16 mouse cellular contexts compared by ENCODE assay signal in genomic region chr3:38585509-38585908, GRCm38 (mm10).
DNase-seq lines count a peak whose midpoint lies in the region; ATAC-seq and TF ChIP-seq lines count a peak whose summit lies in the region.
"Had no signal": no experiment of that assay in that cellular context is flagged by ENCODE, and none has a peak within 500 bp of the region (broad histone marks: within the 10 kb centered on the region; RNA-seq: fewer than 3 reads in every experiment).

No protein-coding gene starts in this region.

- WGBS in embryonic facial prominence, embryonic 11.5 days: 80% methylated on average over 5 of the region's 5 CpGs
- WGBS in embryonic facial prominence, embryonic 10.5 days: 78% methylated on average over 5 of the region's 5 CpGs
- 54% methylated on average over 5 of the region's 5 CpGs for WGBS in lung, embryonic 14.5 days
- WGBS in lung, adult 2 months: 66% methylated on average over 5 of the region's 5 CpGs

- no peak for TF ChIP-seq CTCF in lung, embryonic 14.5 days (IDR thresholded peaks at IDR 0.05; ENCODE audit: low read depth)
- TF ChIP-seq CTCF in lung, adult 2 months (IDR thresholded peaks at IDR 0.05; ENCODE audit: insufficient read depth, low read length): no peak
- no peak for TF ChIP-seq CTCF in gastrocnemius, adult 2 months (IDR thresholded peaks at IDR 0.05)

- H3K36me3 ChIP-seq in embryonic facial prominence, embryonic 11.5 days (replicated peaks; ENCODE audit: control insufficient read depth, insufficient read depth, low read depth, low read length): no peaks in the 10 kb centered on the region
- no peaks in the 10 kb centered on the region for H3K36me3 ChIP-seq in embryonic facial prominence, embryonic 10.5 days (replicated peaks)
- H3K36me3 ChIP-seq in lung, embryonic 14.5 days (ENCODE audit: insufficient read depth): no peaks in the 10 kb centered on the region
- H3K36me3 ChIP-seq: forebrain, embryonic 15.5 days; hindbrain, embryonic 13.5 days had no signal

- H3K9ac ChIP-seq in embryonic facial prominence, embryonic 11.5 days (replicated peaks; ENCODE audit: low read length): no peak overlapping the region
- H3K9ac ChIP-seq in lung, embryonic 14.5 days: no peak overlapping the region
- H3K9ac ChIP-seq: forebrain, embryonic 15.5 days; hindbrain, embryonic 13.5 days had no signal

- intact Hi-C loops in gastrocnemius, adult 2 months (cut with DNase I): no loop called here

- ATAC-seq in embryonic facial prominence, embryonic 11.5 days (replicated peaks; ENCODE audit: insufficient number of reproducible peaks, low FRiP score, low TSS enrichment, low read depth): no peak
- ATAC-seq in lung, embryonic 14.5 days (ENCODE audit: insufficient read depth): no peak
- ATAC-seq: forebrain, embryonic 15.5 days; hindbrain, postnatal 0 days had no signal

- H3K27me3 ChIP-seq in embryonic facial prominence, embryonic 11.5 days (ENCODE audit: control insufficient read depth, insufficient read depth, low read length): no peaks in the 10 kb centered on the region
- no peaks in the 10 kb centered on the region for H3K27me3 ChIP-seq in embryonic facial prominence, embryonic 10.5 days (replicated peaks; ENCODE audit: low read depth, poor library complexity, severe bottlenecking)
- H3K27me3 ChIP-seq in lung, embryonic 14.5 days (ENCODE audit: insufficient read depth, low read length): no peaks in the 10 kb centered on the region
- H3K27me3 ChIP-seq: forebrain, embryonic 15.5 days; hindbrain, embryonic 13.5 days had no signal

- no peak overlapping the region for H3K4me3 ChIP-seq in embryonic facial prominence, embryonic 11.5 days (ENCODE audit: low read depth, low read length)
- no peak overlapping the region for H3K4me3 ChIP-seq in embryonic facial prominence, embryonic 10.5 days
- H3K4me3 ChIP-seq in lung, embryonic 14.5 days (ENCODE audit: low read depth, low read length): no peak overlapping the region
- H3K4me3 ChIP-seq in lung, adult 2 months (replicated peaks; ENCODE audit: extremely low read depth, low read depth, low read length): no peak overlapping the region
- H3K4me3 ChIP-seq in gastrocnemius, adult 2 months: no peak overlapping the region
- H3K4me3 ChIP-seq: forebrain, embryonic 15.5 days; hindbrain, embryonic 13.5 days had no signal

- peak; percentile 63 for DNase-seq in embryonic facial prominence, embryonic 11.5 days (ENCODE audit: low spot score)
- DNase-seq in embryonic facial prominence, embryonic 10.5 days (ENCODE audit: low spot score): no peak
- DNase-seq in lung, embryonic 14.5 days: peak; percentile 71
- no peak for DNase-seq in lung, adult 2 months
- peak; percentile 38 for DNase-seq in forelimb bud, embryonic 11.5 days (ENCODE audit: low read depth, low spot score)
- no peak for DNase-seq in gastrocnemius, adult 2 months
- DNase-seq in layer of hippocampus, adult 18-20 months (ENCODE audit: low spot score in 2 of 2): no peak
- DNase-seq: adrenal gland, postnatal 10 days; cerebellum, adult 11-12 months; cerebellum, adult 9-11 months; cerebellum, postnatal 36 days; gastrocnemius, postnatal 14 days; heart, postnatal 10 days had no signal

- H3K27ac ChIP-seq in embryonic facial prominence, embryonic 11.5 days (replicated peaks; ENCODE audit: low read depth, low read length): no peak overlapping the region
- H3K27ac ChIP-seq in embryonic facial prominence, embryonic 10.5 days (replicated peaks): no peak overlapping the region
- H3K27ac ChIP-seq in lung, embryonic 14.5 days (ENCODE audit: low read depth): no peak overlapping the region
- H3K27ac ChIP-seq in gastrocnemius, adult 2 months: no peak overlapping the region
- H3K27ac ChIP-seq: forebrain, embryonic 15.5 days; hindbrain, embryonic 13.5 days; hindbrain, postnatal 0 days had no signal

- H3K4me2 ChIP-seq in embryonic facial prominence, embryonic 11.5 days (ENCODE audit: low read depth, low read length): no peak overlapping the region
- no peak overlapping the region for H3K4me2 ChIP-seq in lung, embryonic 14.5 days
- H3K4me2 ChIP-seq: forebrain, embryonic 15.5 days; hindbrain, embryonic 13.5 days had no signal

- no peak for TF ChIP-seq POLR2A in lung, adult 2 months (IDR thresholded peaks at IDR 0.05; ENCODE audit: borderline replicate concordance, extremely low read depth, low read depth, low read length)

- no peaks in the 10 kb centered on the region for H3K4me1 ChIP-seq in embryonic facial prominence, embryonic 11.5 days (ENCODE audit: control insufficient read depth, insufficient read depth, low read length)
- H3K4me1 ChIP-seq in embryonic facial prominence, embryonic 10.5 days: peaks cover 3% of the 10 kb centered on the region; the same call in 1 of the 2 replicates
- no peaks in the 10 kb centered on the region for H3K4me1 ChIP-seq in lung, embryonic 14.5 days (ENCODE audit: insufficient read depth)
- no peaks in the 10 kb centered on the region for H3K4me1 ChIP-seq in lung, adult 2 months (ENCODE audit: control insufficient read depth, insufficient read depth, low read length)
- H3K4me1 ChIP-seq: forebrain, embryonic 15.5 days; hindbrain, embryonic 13.5 days had no signal

- no peaks in the 10 kb centered on the region for H3K9me3 ChIP-seq in embryonic facial prominence, embryonic 11.5 days (replicated peaks; ENCODE audit: control insufficient read depth, low read length)
- no peaks in the 10 kb centered on the region for H3K9me3 ChIP-seq in embryonic facial prominence, embryonic 10.5 days
- no peaks in the 10 kb centered on the region for H3K9me3 ChIP-seq in lung, embryonic 14.5 days (ENCODE audit: low read depth, low read length)
- H3K9me3 ChIP-seq: forebrain, embryonic 15.5 days; hindbrain, embryonic 13.5 days had no signal

Comparison
In these comparisons a context has a peak if more than half of its experiments do, and no peak if none do; other contexts are left out.
1. DNase-seq: peak in embryonic facial prominence, embryonic 11.5 days (single experiment), lung, embryonic 14.5 days (single experiment) and forelimb bud, embryonic 11.5 days (single experiment); none in embryonic facial prominence, embryonic 10.5 days (single experiment), lung, adult 2 months (single experiment), gastrocnemius, adult 2 months (single experiment) and layer of hippocampus, adult 18-20 months (0 of 2).